Mouse (Mus musculus) G1E (cell line): ENCODE data around the gene Ankrd60. TPM values are rescaled to one million over a fixed set of nuclear protein-coding genes. Genes with fewer than 3 reads are reported as not detected.

Source experiments
- ATAC-seq: 2 replicates; pipeline ENCODE4 v1.8.0; 2016; ENCODE audit warnings: mild to moderate bottlenecking; ENCODE audit not compliant: insufficient number of reproducible peaks, poor library complexity, low FRiP score, severe bottlenecking; ENCODE audit errors: extremely low read depth
- DNase-seq: peaks from one replicate; pipeline ENCODE4 v3.0.0; 2012; ENCODE audit warnings: low spot score
- H3K27me3 ChIP-seq: 2 replicates; pipeline ENCODE4 v1.6.1; 2012; ENCODE audit warnings: mild to moderate bottlenecking, low read length, inconsistent platforms; ENCODE audit not compliant: insufficient read depth
- H3K36me3 ChIP-seq: replicated peaks from 2 replicates; pipeline ENCODE3; 2012; ENCODE audit warnings: mild to moderate bottlenecking, inconsistent platforms
- H3K4me1 ChIP-seq: 2 replicates; pipeline ENCODE4 v1.6.1; 2012; ENCODE audit warnings: low read depth, low read length, inconsistent platforms, mixed read lengths; ENCODE audit not compliant: insufficient read depth
- H3K4me3 ChIP-seq: 2 replicates; pipeline ENCODE4 v1.5.1; 2012; ENCODE audit warnings: low read depth, mild to moderate bottlenecking, inconsistent platforms, low read length, moderate library complexity, mixed read lengths
- H3K9me3 ChIP-seq: replicated peaks from 2 replicates; pipeline ENCODE4 v1.6.1; 2012; ENCODE audit warnings: inconsistent platforms
- CTCF ChIP-seq: IDR thresholded peaks from 2 replicates; pipeline ENCODE4 v1.5.1; 2012; ENCODE audit warnings: low read depth, low read length, inconsistent platforms, mixed read lengths
- GATA1 ChIP-seq: IDR thresholded peaks from 2 replicates; pipeline ENCODE4 v1.6.1; 2012; ENCODE audit warnings: borderline replicate concordance, low read length, inconsistent platforms, mixed read lengths
- GATA2 ChIP-seq: IDR thresholded peaks from 2 replicates; pipeline ENCODE4 v1.6.1; 2012; ENCODE audit warnings: low read depth, low read length, inconsistent platforms, borderline replicate concordance
- POLR2AphosphoS5 ChIP-seq: IDR thresholded peaks from 2 replicates; pipeline ENCODE4 v1.6.1; 2012; ENCODE audit warnings: low read depth, low read length, inconsistent platforms; ENCODE audit not compliant: insufficient replicate concordance
- TAL1 ChIP-seq: conservative IDR thresholded peaks from 2 replicates; pipeline ENCODE4 v1.6.1; 2012; ENCODE audit warnings: low read depth, low read length, inconsistent platforms, mixed read lengths
- polyA plus RNA-seq: library from polyadenylated mRNA; stranded (reverse); fragments of >175 nt; gene quantifications from 2 replicates; pipeline ENCODE4 v1.2.3, GENCODE M21; 2012
- total RNA-seq, 2 experiments: library from RNA; stranded (forward) in 1 of 2; stranded (reverse) in 1 of 2; fragments of 200-1000 nt in 1 of 2; fragments of >200 nt in 1 of 2; fragmentation: Nextera tagmentation in 1 of 2; gene quantifications; 2 replicates each; pipeline ENCODE4 v1.2.3; 2014 to 2017

Gene Ankrd60
- not detected in 2 replicates for total RNA-seq (2014; fragmentation: Nextera tagmentation)
- total RNA-seq (2017) = not detected in 2 replicates
- not detected in 2 replicates for polyA plus RNA-seq

DNA sequence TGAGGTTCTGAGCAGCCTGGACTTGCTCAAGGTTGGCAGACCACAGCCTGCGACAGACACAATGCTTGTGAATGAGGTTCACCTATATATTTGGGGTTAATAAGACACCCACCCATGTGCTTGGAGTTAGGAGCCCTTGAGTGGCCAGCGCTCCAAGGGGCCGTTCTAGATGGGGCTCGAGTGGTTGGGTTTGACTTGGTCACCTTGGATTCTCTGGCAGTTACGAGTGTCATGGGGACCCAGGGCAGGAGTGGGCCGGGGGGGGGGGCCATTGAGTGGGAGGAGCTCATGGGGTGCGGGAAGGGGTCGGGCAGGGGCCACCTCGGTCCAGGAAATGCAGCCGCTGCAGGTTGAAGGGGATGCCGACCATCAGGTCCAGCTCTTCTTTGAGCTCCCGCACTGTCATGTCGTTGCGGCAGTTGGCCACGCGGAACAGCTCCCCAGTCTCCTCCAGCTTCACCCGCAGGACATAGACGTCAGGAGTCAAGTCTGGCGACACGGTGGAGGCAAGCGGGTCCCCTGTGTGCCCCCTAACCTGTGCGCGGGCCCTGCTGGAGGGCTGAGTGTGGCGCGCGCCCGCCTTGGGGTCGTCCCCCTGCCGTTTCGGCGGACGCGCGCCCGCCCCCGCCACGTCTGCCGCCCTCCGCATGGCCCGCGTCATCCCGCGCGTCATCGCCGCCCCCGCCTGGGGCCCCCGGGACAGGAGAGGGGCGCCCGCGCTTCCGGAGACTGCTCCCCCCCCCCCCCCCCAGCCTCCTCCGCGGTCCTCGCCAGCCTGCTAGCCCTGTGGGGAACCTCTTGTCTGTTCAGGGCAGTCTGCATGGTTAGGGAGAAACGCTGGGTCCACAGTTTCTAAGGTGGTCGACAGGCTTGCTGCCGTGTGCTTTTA is at the start of gene Ankrd60:
Gene Ankrd60 (minus strand): TSS at position 697 of the 889 bp plus-strand sequence.
- DNase-seq (no peak), ATAC-seq (no peak)
- Histone ChIP-seq H3K4me3 (no peak within 1 kb of the TSS; the same call in 1 of the 2 replicates), H3K36me3 (no peaks in the 10 kb centered on the region), H3K9me3 (peaks cover 38% of the 10 kb centered on the region), H3K27me3 (no peaks in the 10 kb centered on the region), H3K4me1 (no peaks in the 10 kb centered on the region)
- no peak for TF ChIP-seq GATA1
- no peak for TF ChIP-seq CTCF
- TF ChIP-seq TAL1 = no peak
- no peak for TF ChIP-seq POLR2AphosphoS5
- TF ChIP-seq GATA2 = no peak

GRCm38 (mm10) chr2:173625786-173626185 is 47.6 kb upstream of the Ankrd60 start:
- H3K36me3 ChIP-seq = peaks cover 41% of the 10 kb centered on the region
- DNase-seq (no peak), ATAC-seq (no peak)

DNA sequence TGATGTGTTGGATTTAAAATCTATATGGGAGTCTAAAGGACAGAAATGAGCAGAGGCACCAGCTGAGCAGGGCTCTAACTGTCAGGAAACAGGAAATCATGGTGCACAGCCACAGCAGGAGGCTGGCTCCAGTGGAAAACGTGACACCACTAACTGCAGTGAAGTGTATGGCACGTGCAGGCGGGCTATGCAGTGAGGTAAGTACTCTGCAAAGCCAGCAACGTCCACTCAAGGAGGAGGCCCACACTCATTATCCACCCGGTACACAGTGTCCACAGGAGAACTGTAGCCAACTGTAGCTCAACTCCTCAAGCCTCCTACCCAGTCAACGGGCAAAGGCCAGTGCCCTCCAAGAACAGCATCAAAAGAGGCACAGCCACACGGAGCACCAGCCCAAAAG is 46.5 kb upstream of the Ankrd60 start:
- peaks cover 38% of the 10 kb centered on the region for H3K36me3 ChIP-seq
- H3K27me3 ChIP-seq = no peaks in the 10 kb centered on the region
- ATAC-seq (no peak), DNase-seq (no peak)
- no peaks in the 10 kb centered on the region for H3K9me3 ChIP-seq
- no peaks in the 10 kb centered on the region for H3K4me1 ChIP-seq
- no peak for TF ChIP-seq TAL1
- no peak for TF ChIP-seq CTCF
- no peak for TF ChIP-seq POLR2AphosphoS5
- no peak for TF ChIP-seq GATA1
- no peak for TF ChIP-seq GATA2
- no peak overlapping the region for H3K4me3 ChIP-seq

More at GRCm38 (mm10) chr2:173625786-173626185, 47.6 kb upstream of the Ankrd60 start:
- Histone ChIP-seq H3K9me3 (no peaks in the 10 kb centered on the region), H3K4me3 (no peak overlapping the region), H3K27me3 (no peaks in the 10 kb centered on the region), H3K4me1 (no peaks in the 10 kb centered on the region)
- TF ChIP-seq CTCF (no peak), GATA1 (no peak), POLR2AphosphoS5 (no peak), TAL1 (no peak), GATA2 (no peak)

- TF ChIP-seq CTCF (no peak), POLR2AphosphoS5 (no peak), GATA1 (no peak), GATA2 (no peak), TAL1 (no peak)
- Histone ChIP-seq H3K4me3 (no peak overlapping the region), H3K36me3 (peaks cover 24% of the 10 kb centered on the region), H3K4me1 (no peaks in the 10 kb centered on the region), H3K9me3 (no peaks in the 10 kb centered on the region), H3K27me3 (no peaks in the 10 kb centered on the region)
- ATAC-seq (no peak), DNase-seq (no peak)
These were observed 44.0 kb upstream of the Ankrd60 start for GRCm38 (mm10) chr2:173622173-173622601.

- H3K27me3 ChIP-seq = no peaks in the 10 kb centered on the region
- ATAC-seq (no peak), DNase-seq (no peak)
- no peak for TF ChIP-seq POLR2AphosphoS5
- TF ChIP-seq CTCF = no peak
- no peak for TF ChIP-seq TAL1
- no peak for TF ChIP-seq GATA2
- no peak for TF ChIP-seq GATA1
- H3K9me3 ChIP-seq = no peaks in the 10 kb centered on the region
- no peaks in the 10 kb centered on the region for H3K4me1 ChIP-seq
- no peak overlapping the region for H3K4me3 ChIP-seq
- peaks cover 28% of the 10 kb centered on the region for H3K36me3 ChIP-seq
These were observed 42.5 kb upstream of the Ankrd60 start for GRCm38 (mm10) chr2:173620645-173621044.

DNA sequence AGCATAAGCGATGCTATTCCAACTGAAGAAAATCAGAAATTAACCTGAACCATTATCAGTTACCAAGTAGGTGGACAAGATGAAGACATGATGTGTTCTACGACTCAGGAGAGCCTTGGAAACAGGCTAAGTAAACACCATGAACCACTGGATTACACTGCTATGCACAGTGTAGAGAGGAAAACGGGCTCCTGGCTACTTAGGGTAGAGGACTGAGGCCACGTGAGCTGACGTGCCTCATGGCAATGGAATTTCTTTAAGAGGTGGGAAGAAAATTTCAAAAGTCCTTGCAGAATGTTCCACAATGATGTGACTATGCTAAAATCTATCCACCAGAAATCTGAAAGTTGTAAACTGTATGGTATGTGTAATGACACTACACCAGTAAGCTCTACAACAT is 41.0 kb upstream of the Ankrd60 start:
- no peak for TF ChIP-seq GATA1
- TF ChIP-seq TAL1 = no peak
- no peak for TF ChIP-seq GATA2
- no peak for TF ChIP-seq CTCF
- TF ChIP-seq POLR2AphosphoS5 = no peak
- no peaks in the 10 kb centered on the region for H3K4me1 ChIP-seq
- H3K27me3 ChIP-seq = no peaks in the 10 kb centered on the region
- H3K9me3 ChIP-seq = no peaks in the 10 kb centered on the region
- H3K36me3 ChIP-seq = peaks cover 36% of the 10 kb centered on the region
- ATAC-seq (no peak), DNase-seq (no peak)
- no peak overlapping the region for H3K4me3 ChIP-seq
